Mouse (Mus musculus) MEL (cell line): ENCODE measurements around the gene Dnajb1. TPM values are rescaled to one million over a fixed set of nuclear protein-coding genes. Genes with fewer than 3 reads are reported as not detected.

ENCODE experiments used
- DNase-seq: peaks from one replicate; pipeline ENCODE4 v3.0.0; 2011; ENCODE audit warnings: low read depth, low spot score
- H3K27ac ChIP-seq: 2 replicates; pipeline ENCODE4 v1.5.1; 2012; ENCODE audit warnings: low read depth, mild to moderate bottlenecking, control low read depth, low read length, moderate library complexity; ENCODE audit not compliant: control insufficient read depth
- H3K27me3 ChIP-seq, 2 experiments: fragments of 150-350 bp in 1 of 2; sonication (generic) in 1 of 2; 2 replicates each; pipeline ENCODE4 v1.6.1; 2012; ENCODE audit warnings: low read length in 2 of 2, mild to moderate bottlenecking in 2 of 2, improper control_type of control experiment in 1 of 2, moderate library complexity in 1 of 2; ENCODE audit not compliant: insufficient read depth in 2 of 2, control insufficient read depth in 1 of 2
- H3K36me3 ChIP-seq, 2 experiments: 2 replicates each; pipeline ENCODE4 v1.6.1; 2012 to 2014; ENCODE audit warnings: low read length in 2 of 2, improper control_type of control experiment in 1 of 2, inconsistent platforms in 1 of 2, mild to moderate bottlenecking in 1 of 2; ENCODE audit not compliant: insufficient read depth in 2 of 2, control insufficient read depth in 1 of 2
- H3K4me1 ChIP-seq, 2 experiments: fragments of 150-350 bp in 1 of 2; sonication (generic) in 1 of 2; 2 replicates each; pipeline ENCODE4 v1.6.1; 2012; ENCODE audit warnings: low read length in 2 of 2, improper control_type of control experiment in 1 of 2, mild to moderate bottlenecking in 1 of 2; ENCODE audit not compliant: insufficient read depth in 2 of 2, control insufficient read depth in 1 of 2
- H3K4me3 ChIP-seq, 2 experiments: fragments of 150-350 bp in 1 of 2; sonication (generic) in 1 of 2; 2 replicates each; pipeline ENCODE4 v1.5.1; 2012; ENCODE audit warnings: low read depth in 2 of 2, low read length in 2 of 2, mild to moderate bottlenecking in 2 of 2, moderate library complexity in 2 of 2, control low read depth in 1 of 2, improper control_type of control experiment in 1 of 2; ENCODE audit not compliant: control insufficient read depth in 1 of 2, insufficient read depth in 1 of 2
- H3K79me2 ChIP-seq: 2 replicates; pipeline ENCODE4 v1.6.1; 2012; ENCODE audit warnings: mild to moderate bottlenecking, low read length, moderate library complexity; ENCODE audit not compliant: control insufficient read depth, poor library complexity, insufficient read depth
- H3K9ac ChIP-seq: 2 replicates; pipeline ENCODE4 v1.6.1; 2012; ENCODE audit warnings: low read depth, mild to moderate bottlenecking, control low read depth, low read length, moderate library complexity; ENCODE audit not compliant: control insufficient read depth, poor library complexity, severe bottlenecking
- H3K9me3 ChIP-seq: fragments of 150-350 bp; sonication (generic); replicated peaks from 2 replicates; pipeline ENCODE4 v1.6.1; 2012; ENCODE audit warnings: mild to moderate bottlenecking, low read length, improper control_type of control experiment, moderate library complexity; ENCODE audit not compliant: insufficient read depth
- BHLHE40 ChIP-seq: IDR thresholded peaks from 2 replicates; pipeline ENCODE4 v1.6.1; 2012; ENCODE audit warnings: low read depth, mild to moderate bottlenecking, inconsistent platforms, low read length, improper control_type of control experiment, borderline replicate concordance
- CHD1 ChIP-seq: IDR thresholded peaks from 2 replicates; pipeline ENCODE4 v1.6.1; 2012; ENCODE audit warnings: low read depth, mild to moderate bottlenecking, inconsistent platforms, low read length, improper control_type of control experiment
- CHD2 ChIP-seq: IDR thresholded peaks from 2 replicates; pipeline ENCODE4 v1.6.1; 2011; ENCODE audit warnings: low read length, improper control_type of control experiment
- CTCF ChIP-seq, 3 experiments: IDR thresholded peaks in 2 of 3; conservative IDR thresholded peaks in 1 of 3; 2 replicates each; pipeline ENCODE4 v1.5.1; 2011 to 2012; ENCODE audit warnings: low read length in 3 of 3, low read depth in 2 of 3, mild to moderate bottlenecking in 2 of 3, improper control_type of control experiment in 1 of 3, inconsistent platforms in 1 of 3, mixed read lengths in 1 of 3, moderate library complexity in 1 of 3; ENCODE audit not compliant: control insufficient read depth in 1 of 3, insufficient read depth in 1 of 3, poor library complexity in 1 of 3, severe bottlenecking in 1 of 3
- E2F4 ChIP-seq: IDR thresholded peaks from 2 replicates; pipeline ENCODE4 v1.6.1; 2011; ENCODE audit warnings: low read depth, low read length, improper control_type of control experiment, borderline replicate concordance
- EP300 ChIP-seq, 2 experiments: IDR thresholded peaks; 2 replicates each; pipeline ENCODE4 v1.6.1; 2011; ENCODE audit warnings: improper control_type of control experiment in 2 of 2, low read length in 2 of 2, low read depth in 1 of 2, mild to moderate bottlenecking in 1 of 2
- ETS1 ChIP-seq: IDR thresholded peaks from 2 replicates; pipeline ENCODE4 v1.6.1; 2012; ENCODE audit warnings: low read depth, mild to moderate bottlenecking, inconsistent platforms, low read length, improper control_type of control experiment, moderate library complexity
- GABPA ChIP-seq: IDR thresholded peaks from 2 replicates; pipeline ENCODE4 v1.6.1; 2012; ENCODE audit warnings: low read depth, mild to moderate bottlenecking, inconsistent platforms, low read length, improper control_type of control experiment, moderate library complexity
- HCFC1 ChIP-seq: IDR thresholded peaks from 2 replicates; pipeline ENCODE4 v1.6.1; 2012; ENCODE audit warnings: low read depth, mild to moderate bottlenecking, inconsistent platforms, low read length, improper control_type of control experiment, moderate library complexity
- JUND ChIP-seq: IDR thresholded peaks from 2 replicates; pipeline ENCODE4 v1.6.1; 2011; ENCODE audit warnings: low read depth, mild to moderate bottlenecking, improper control_type of control experiment, low read length
- KAT2A ChIP-seq: conservative IDR thresholded peaks from 2 replicates; pipeline ENCODE4 v1.6.1; 2012; ENCODE audit warnings: low read depth, low read length, improper control_type of control experiment, inconsistent platforms
- MAFK ChIP-seq: IDR thresholded peaks from 2 replicates; pipeline ENCODE4 v1.6.1; 2011; ENCODE audit warnings: low read depth, mild to moderate bottlenecking, low read length, improper control_type of control experiment, borderline replicate concordance
- MXI1 ChIP-seq: IDR thresholded peaks from 2 replicates; pipeline ENCODE4 v1.6.1; 2011; ENCODE audit warnings: mild to moderate bottlenecking, low read depth, low read length, improper control_type of control experiment
- MYB ChIP-seq: IDR thresholded peaks from 2 replicates; pipeline ENCODE4 v1.6.1; 2011; ENCODE audit warnings: mild to moderate bottlenecking, low read depth, low read length, improper control_type of control experiment
- MYC ChIP-seq: IDR thresholded peaks from 2 replicates; pipeline ENCODE4 v1.6.1; 2011; ENCODE audit warnings: low read depth, mild to moderate bottlenecking, low read length, improper control_type of control experiment, moderate library complexity
- NELFE ChIP-seq: IDR thresholded peaks from 2 replicates; pipeline ENCODE4 v1.6.1; 2011; ENCODE audit warnings: low read depth, low read length, improper control_type of control experiment
- NRF1 ChIP-seq: IDR thresholded peaks from 2 replicates; pipeline ENCODE4 v1.6.1; 2014; ENCODE audit warnings: low read depth, mild to moderate bottlenecking, inconsistent platforms, low read length, improper control_type of control experiment, moderate library complexity; ENCODE audit not compliant: poor library complexity, insufficient read depth, severe bottlenecking
- POLR2A ChIP-seq, 2 experiments: IDR thresholded peaks; 2 replicates each; pipeline ENCODE4 v1.6.1; 2011 to 2012; ENCODE audit warnings: low read length in 2 of 2, mild to moderate bottlenecking in 2 of 2, control low read depth in 1 of 2, improper control_type of control experiment in 1 of 2, low read depth in 1 of 2, moderate library complexity in 1 of 2; ENCODE audit not compliant: control insufficient read depth in 1 of 2, insufficient read depth in 1 of 2, poor library complexity in 1 of 2
- POLR2AphosphoS2 ChIP-seq: IDR thresholded peaks from 2 replicates; pipeline ENCODE4 v1.6.1; 2011; ENCODE audit warnings: low read length, improper control_type of control experiment
- RAD21 ChIP-seq: IDR thresholded peaks from 2 replicates; pipeline ENCODE4 v1.6.1; 2011; ENCODE audit warnings: mild to moderate bottlenecking, low read depth, low read length, improper control_type of control experiment
- RCOR1 ChIP-seq: IDR thresholded peaks from 2 replicates; pipeline ENCODE4 v1.6.1; 2012; ENCODE audit warnings: low read depth, mild to moderate bottlenecking, inconsistent platforms, low read length, improper control_type of control experiment
- SIN3A ChIP-seq: IDR thresholded peaks from 2 replicates; pipeline ENCODE4 v1.6.1; 2012; ENCODE audit warnings: low read length, improper control_type of control experiment, inconsistent platforms
- TBP ChIP-seq: IDR thresholded peaks from 2 replicates; pipeline ENCODE4 v1.8.0; 2011; ENCODE audit warnings: low read depth, low read length, improper control_type of control experiment
- UBTF ChIP-seq: IDR thresholded peaks from 2 replicates; pipeline ENCODE4 v1.6.1; 2012; ENCODE audit warnings: low read depth, mild to moderate bottlenecking, inconsistent platforms, low read length, improper control_type of control experiment, moderate library complexity, borderline replicate concordance; ENCODE audit not compliant: insufficient read depth
- ZKSCAN1 ChIP-seq: IDR thresholded peaks from 2 replicates; pipeline ENCODE4 v1.6.1; 2012; ENCODE audit warnings: low read depth, mild to moderate bottlenecking, inconsistent platforms, low read length, improper control_type of control experiment, moderate library complexity
- ZMIZ1 ChIP-seq: IDR thresholded peaks from 2 replicates; pipeline ENCODE4 v1.6.1; 2012; ENCODE audit warnings: low read depth, mild to moderate bottlenecking, inconsistent platforms, low read length, improper control_type of control experiment, moderate library complexity
- ZNF384 ChIP-seq: IDR thresholded peaks from 2 replicates; pipeline ENCODE4 v1.6.1; 2012; ENCODE audit warnings: low read depth, mild to moderate bottlenecking, inconsistent platforms, low read length, improper control_type of control experiment
- polyA plus RNA-seq, 2 experiments: library from polyadenylated mRNA; stranded (reverse) in 1 of 2; unstranded in 1 of 2; fragments of >175 nt in 1 of 2; fragments of >200 nt in 1 of 2; gene quantifications; 2 replicates each; pipeline versions ENCODE4 v1.2.1 to v1.2.4; 2012; ENCODE audit warnings: low replicate concordance in 2 of 2, low read depth in 1 of 2; ENCODE audit not compliant: insufficient read length in 2 of 2, insufficient read depth in 1 of 2, missing spikeins in 1 of 2
- total RNA-seq: library from RNA; depleted of rRNA; stranded (reverse); fragments of 300-350 nt; gene quantifications from 2 replicates; pipeline ENCODE4 v1.2.3, GENCODE M21; 2012

Gene Dnajb1
- total and polyA plus RNA-seq, 3 experiments, result 43.2 to 56.6 TPM; not detected in 1

GRCm38 (mm10) chr8:83565731-83566375 lies 42.1 kb upstream of the Dnajb1 start:
- DNase-seq, result no peak
- TF ChIP-seq HCFC1, result no peak
- TF ChIP-seq GABPA, result no peak
- no peak for TF ChIP-seq RAD21
- TF ChIP-seq RCOR1, result no peak
- TF ChIP-seq MYC, result no peak
- TF ChIP-seq ZKSCAN1, result no peak
- no peak for TF ChIP-seq TBP
- no peak for TF ChIP-seq UBTF
- no peak for TF ChIP-seq POLR2AphosphoS2
- TF ChIP-seq EP300 (IDR thresholded peaks at IDR 0.05; ENCODE audit: low read depth in 1 of 2, low read length in 2 of 2), result no peak
- TF ChIP-seq MAFK, result no peak
- no peak for TF ChIP-seq BHLHE40
- TF ChIP-seq JUND, result no peak
- no peak for TF ChIP-seq ETS1
- Histone ChIP-seq H3K36me3 (no peaks in the 10 kb centered on the region; a peak in 1 of 4 replicates), H3K4me3 (no peak overlapping the region; a peak in 1 of 4 replicates), H3K4me1 (peaks cover 0 to 4% of the 10 kb centered on the region in 2 experiments; a peak in 1 of 4 replicates), H3K27me3 (no peaks in the 10 kb centered on the region; a peak in 2 of 4 replicates), H3K27ac (no peak overlapping the region), H3K9me3 (no peaks in the 10 kb centered on the region), H3K79me2 (peaks cover 13% of the 10 kb centered on the region), H3K9ac (no peak overlapping the region)

DNA sequence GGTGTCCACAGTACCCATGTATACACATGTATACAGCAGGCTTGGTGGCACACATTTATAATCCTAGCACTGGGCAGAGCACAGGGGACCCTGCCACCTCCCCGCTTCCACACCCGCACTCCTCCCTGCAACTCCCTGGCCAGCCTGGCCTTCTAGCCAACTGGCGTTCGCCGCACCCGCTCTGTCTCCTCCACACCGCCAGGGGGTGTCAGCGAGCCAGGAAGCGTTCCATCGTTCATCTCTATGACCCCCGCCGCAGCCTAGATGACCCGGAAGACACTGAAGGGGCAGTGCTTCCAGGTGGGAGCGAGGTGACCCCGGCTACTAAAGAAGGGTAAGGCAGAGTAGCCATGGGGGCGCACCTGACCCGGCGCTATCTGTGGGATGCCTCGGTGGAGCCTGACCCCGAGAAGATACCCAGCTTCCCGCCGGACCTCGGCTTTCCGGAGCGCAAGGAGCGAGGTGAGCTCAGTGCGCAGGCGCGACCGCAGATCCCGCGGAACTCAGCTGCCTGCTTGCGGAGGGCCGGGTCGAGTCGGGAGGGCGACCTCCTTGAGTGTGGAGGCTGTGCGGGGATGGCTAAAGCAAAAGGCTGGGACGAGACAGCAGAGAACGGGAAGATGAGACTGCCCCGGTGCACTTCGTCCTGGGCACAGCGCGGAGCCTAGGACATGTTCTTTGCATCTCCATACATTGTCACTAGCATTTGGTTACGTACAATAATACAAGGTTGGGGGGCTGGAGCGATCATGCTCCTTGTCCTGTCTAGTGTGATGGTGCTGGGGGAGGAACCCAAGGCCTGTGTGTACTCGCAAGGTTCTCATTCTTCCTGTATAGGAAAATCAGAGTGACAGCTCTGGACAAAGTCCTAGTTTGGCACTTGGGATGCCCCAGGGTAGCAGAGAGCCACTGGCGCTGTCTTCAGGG lies 41.3 kb upstream of the Dnajb1 start, which contains the start of gene Ndufb7:
Ndufb7 (plus strand) TSS at position 203 of the 927 bp plus-strand sequence.
- Histone ChIP-seq H3K4me3 (peak within 1 kb of the TSS; percentile 81 to 85), H3K4me1 (peaks cover 0 to 4% of the 10 kb centered on the region in 2 experiments; a peak in 1 of 4 replicates), H3K79me2 (peaks cover 13% of the 10 kb centered on the region), H3K36me3 (no peaks in the 10 kb centered on the region; a peak in 1 of 4 replicates), H3K27ac (peak within 1 kb of the TSS; percentile 67), H3K9ac (peak within 1 kb of the TSS; percentile 93), H3K9me3 (no peaks in the 10 kb centered on the region), H3K27me3 (no peaks in the 10 kb centered on the region)
- peak; percentile 93 for DNase-seq
- peak; percentile 52 to 67; a peak in 2 of 4 replicates for TF ChIP-seq POLR2A (IDR thresholded peaks at IDR 0.05; ENCODE audit: control insufficient read depth in 1 of 2, insufficient read depth in 1 of 2, low read depth in 1 of 2, low read length in 2 of 2, poor library complexity in 1 of 2)
- peak; percentile 62; the same call in 1 of the 2 replicates for TF ChIP-seq ZMIZ1
- peak; percentile 33; the same call in 1 of the 2 replicates for TF ChIP-seq CHD2
- peak; percentile 26 to 62 (median 43); a peak in 5 of 6 replicates for TF ChIP-seq CTCF (IDR thresholded peaks at IDR 0.05 in 2 of 3, conservative IDR thresholded peaks at IDR 0.05 in 1 of 3; ENCODE audit: control insufficient read depth in 1 of 3, insufficient read depth in 1 of 3, low read depth in 2 of 3, low read length in 3 of 3, poor library complexity in 1 of 3, severe bottlenecking in 1 of 3)
- TF ChIP-seq HCFC1, result peak; percentile 90
- TF ChIP-seq TBP, result peak; percentile 41; the same call in 1 of the 2 replicates
- peak; percentile 31; the same call in 1 of the 2 replicates for TF ChIP-seq MXI1
- peak; percentile 68 for TF ChIP-seq SIN3A
- TF ChIP-seq KAT2A, result peak; percentile 74
- peak; percentile 45; the same call in 1 of the 2 replicates for TF ChIP-seq NELFE
- TF ChIP-seq ZNF384, result no peak
- 0 out of 2 replicates have a peak, but pooled peaks have one; percentile 19 for TF ChIP-seq MYB
- TF ChIP-seq ETS1, result 0 out of 2 replicates have a peak, but pooled peaks have one; percentile 18
- peak; percentile 88 for TF ChIP-seq NRF1
- no peak for TF ChIP-seq CHD1
- 0 out of 4 replicates have a peak, but pooled peaks of 1 of the 2 experiments have one; percentile 8 for TF ChIP-seq EP300 (IDR thresholded peaks at IDR 0.05; ENCODE audit: low read depth in 1 of 2, low read length in 2 of 2)
- TF ChIP-seq E2F4, result no peak
- TF ChIP-seq ZKSCAN1, result no peak
